Mouse (Mus musculus): ENCODE measurements around the gene Gm128. TPM values are rescaled to one million over a fixed set of nuclear protein-coding genes. Genes with fewer than 3 reads are reported as not detected.

Gm128 gene
- polyA plus RNA-seq, 1 experiment: 0.04 TPM

- H3K79me2 ChIP-seq (ENCODE audit: control insufficient read depth, insufficient read depth): no peaks in the 10 kb centered on the region
- no peak for TF ChIP-seq CEBPB (IDR thresholded peaks at IDR 0.05; ENCODE audit: insufficient read depth, poor library complexity, severe bottlenecking)
- no peak for TF ChIP-seq SRF (IDR thresholded peaks at IDR 0.05; ENCODE audit: control insufficient read depth, insufficient read length, low read depth)
- TF ChIP-seq TCF3 (IDR thresholded peaks at IDR 0.05; ENCODE audit: insufficient read length, low read depth): no peak
- no peak for TF ChIP-seq TCF12 (IDR thresholded peaks at IDR 0.05; ENCODE audit: insufficient read depth, poor library complexity, severe bottlenecking)
- no peak for TF ChIP-seq POLR2A (IDR thresholded peaks at IDR 0.05; ENCODE audit: insufficient read length, low read depth)
- TF ChIP-seq E2F4 (IDR thresholded peaks at IDR 0.05; ENCODE audit: insufficient read depth): no peak
- TF ChIP-seq REST (IDR thresholded peaks at IDR 0.05; ENCODE audit: insufficient read depth, insufficient read length): no peak
- TF ChIP-seq MYOD1 (IDR thresholded peaks at IDR 0.05; ENCODE audit: control insufficient read depth in 1 of 3, insufficient read length in 2 of 3, low read depth in 2 of 3): no peak
- no peak for TF ChIP-seq POLR2AphosphoS2 (IDR thresholded peaks at IDR 0.05; ENCODE audit: insufficient read length, low read depth)
- no peak for TF ChIP-seq USF1 (IDR thresholded peaks at IDR 0.05; ENCODE audit: low read depth)
- no peak for TF ChIP-seq MYOG (IDR thresholded peaks at IDR 0.05; ENCODE audit: control insufficient read depth in 1 of 3, insufficient read depth in 1 of 3, insufficient read length in 2 of 3, low read depth in 2 of 3)
- TF ChIP-seq MAX (IDR thresholded peaks at IDR 0.05; ENCODE audit: low read depth): no peak
- peaks cover 30% of the 10 kb centered on the region for H3K36me3 ChIP-seq (ENCODE audit: control insufficient read depth, insufficient read depth)
- H3K4me3 ChIP-seq: no peak overlapping the region
- no peak overlapping the region for H3K4me2 ChIP-seq (ENCODE audit: low read depth)
- H3ac ChIP-seq (ENCODE audit: control insufficient read depth, insufficient read length): no peak overlapping the region
- no peaks in the 10 kb centered on the region for H3K27me3 ChIP-seq (ENCODE audit: control insufficient read depth, insufficient read depth, insufficient read length)
Observed at GRCm38 (mm10) chr3:95264724-95265123, 23.3 kb upstream of the Gm128 start.

GRCm38 (mm10) chr3:95263089-95263739 is 21.8 kb upstream of the Gm128 start:
- no peak overlapping the region for H3K4me3 ChIP-seq
- no peaks in the 10 kb centered on the region for H3K79me2 ChIP-seq (ENCODE audit: control insufficient read depth, insufficient read depth)
- TF ChIP-seq CEBPB (IDR thresholded peaks at IDR 0.05; ENCODE audit: insufficient read depth, poor library complexity, severe bottlenecking): no peak
- TF ChIP-seq SRF (IDR thresholded peaks at IDR 0.05; ENCODE audit: control insufficient read depth, insufficient read length, low read depth): no peak
- peaks cover 41% of the 10 kb centered on the region for H3K36me3 ChIP-seq (ENCODE audit: control insufficient read depth, insufficient read depth)
- no peak overlapping the region for H3K4me2 ChIP-seq (ENCODE audit: low read depth)
- no peak overlapping the region for H3ac ChIP-seq (ENCODE audit: control insufficient read depth, insufficient read length)
- no peaks in the 10 kb centered on the region for H3K27me3 ChIP-seq (ENCODE audit: control insufficient read depth, insufficient read depth, insufficient read length)

- Histone ChIP-seq H3K4me2 (ENCODE audit: low read depth) (no peak overlapping the region), H3ac (ENCODE audit: control insufficient read depth, insufficient read length) (no peak overlapping the region), H3K27me3 (ENCODE audit: control insufficient read depth, insufficient read depth, insufficient read length) (no peaks in the 10 kb centered on the region), H3K36me3 (ENCODE audit: control insufficient read depth, insufficient read depth) (peaks cover 42% of the 10 kb centered on the region), H3K4me3 (no peak overlapping the region), H3K79me2 (ENCODE audit: control insufficient read depth, insufficient read depth) (no peaks in the 10 kb centered on the region)
- TF ChIP-seq REST (IDR thresholded peaks at IDR 0.05; ENCODE audit: insufficient read depth, insufficient read length): no peak
- no peak for TF ChIP-seq MAX (IDR thresholded peaks at IDR 0.05; ENCODE audit: low read depth)
- no peak for TF ChIP-seq TCF3 (IDR thresholded peaks at IDR 0.05; ENCODE audit: insufficient read length, low read depth)
- no peak for TF ChIP-seq E2F4 (IDR thresholded peaks at IDR 0.05; ENCODE audit: insufficient read depth)
- no peak for TF ChIP-seq TCF12 (IDR thresholded peaks at IDR 0.05; ENCODE audit: insufficient read depth, poor library complexity, severe bottlenecking)
- TF ChIP-seq POLR2AphosphoS2 (IDR thresholded peaks at IDR 0.05; ENCODE audit: insufficient read length, low read depth): no peak
- TF ChIP-seq USF1 (IDR thresholded peaks at IDR 0.05; ENCODE audit: low read depth): no peak
- TF ChIP-seq CEBPB (IDR thresholded peaks at IDR 0.05; ENCODE audit: insufficient read depth, poor library complexity, severe bottlenecking): no peak
- no peak for TF ChIP-seq MYOD1 (IDR thresholded peaks at IDR 0.05; ENCODE audit: control insufficient read depth in 1 of 3, insufficient read length in 2 of 3, low read depth in 2 of 3)
- no peak for TF ChIP-seq POLR2A (IDR thresholded peaks at IDR 0.05; ENCODE audit: insufficient read length, low read depth)
- no peak for TF ChIP-seq MYOG (IDR thresholded peaks at IDR 0.05; ENCODE audit: control insufficient read depth in 1 of 3, insufficient read depth in 1 of 3, insufficient read length in 2 of 3, low read depth in 2 of 3)
- TF ChIP-seq SRF (IDR thresholded peaks at IDR 0.05; ENCODE audit: control insufficient read depth, insufficient read length, low read depth): no peak
Observed at GRCm38 (mm10) chr3:95261975-95262374, 20.6 kb upstream of the Gm128 start.

- no peak for TF ChIP-seq MAX (IDR thresholded peaks at IDR 0.05; ENCODE audit: low read depth)
- no peak for TF ChIP-seq MYOG (IDR thresholded peaks at IDR 0.05; ENCODE audit: control insufficient read depth in 1 of 3, insufficient read depth in 1 of 3, insufficient read length in 2 of 3, low read depth in 2 of 3)
- no peak for TF ChIP-seq MYOD1 (IDR thresholded peaks at IDR 0.05; ENCODE audit: control insufficient read depth in 1 of 3, insufficient read length in 2 of 3, low read depth in 2 of 3)
- TF ChIP-seq POLR2A (IDR thresholded peaks at IDR 0.05; ENCODE audit: insufficient read length, low read depth): no peak
- no peak for TF ChIP-seq E2F4 (IDR thresholded peaks at IDR 0.05; ENCODE audit: insufficient read depth)
- Histone ChIP-seq H3K4me2 (ENCODE audit: low read depth) (no peak overlapping the region), H3K79me2 (ENCODE audit: control insufficient read depth, insufficient read depth) (no peaks in the 10 kb centered on the region), H3ac (ENCODE audit: control insufficient read depth, insufficient read length) (no peak overlapping the region), H3K36me3 (ENCODE audit: control insufficient read depth, insufficient read depth) (peaks cover 41% of the 10 kb centered on the region), H3K27me3 (ENCODE audit: control insufficient read depth, insufficient read depth, insufficient read length) (no peaks in the 10 kb centered on the region), H3K4me3 (no peak overlapping the region)
Observed at GRCm38 (mm10) chr3:95256931-95257330, 15.5 kb upstream of the Gm128 start.

- TF ChIP-seq MYOG (IDR thresholded peaks at IDR 0.05; ENCODE audit: control insufficient read depth in 1 of 3, insufficient read depth in 1 of 3, insufficient read length in 2 of 3, low read depth in 2 of 3) (no peak), TCF3 (IDR thresholded peaks at IDR 0.05; ENCODE audit: insufficient read length, low read depth) (no peak), MAX (IDR thresholded peaks at IDR 0.05; ENCODE audit: low read depth) (no peak), TCF12 (IDR thresholded peaks at IDR 0.05; ENCODE audit: insufficient read depth, poor library complexity, severe bottlenecking) (no peak), MYOD1 (IDR thresholded peaks at IDR 0.05; ENCODE audit: control insufficient read depth in 1 of 3, insufficient read length in 2 of 3, low read depth in 2 of 3) (no peak), E2F4 (IDR thresholded peaks at IDR 0.05; ENCODE audit: insufficient read depth) (no peak), SRF (IDR thresholded peaks at IDR 0.05; ENCODE audit: control insufficient read depth, insufficient read length, low read depth) (no peak), REST (IDR thresholded peaks at IDR 0.05; ENCODE audit: insufficient read depth, insufficient read length) (no peak), POLR2A (IDR thresholded peaks at IDR 0.05; ENCODE audit: insufficient read length, low read depth) (no peak), POLR2AphosphoS2 (IDR thresholded peaks at IDR 0.05; ENCODE audit: insufficient read length, low read depth) (no peak), CEBPB (IDR thresholded peaks at IDR 0.05; ENCODE audit: insufficient read depth, poor library complexity, severe bottlenecking) (no peak), USF1 (IDR thresholded peaks at IDR 0.05; ENCODE audit: low read depth) (no peak)
- peaks cover 17% of the 10 kb centered on the region for H3K36me3 ChIP-seq (ENCODE audit: control insufficient read depth, insufficient read depth)
- no peak within 1 kb of the TSS for H3K4me2 ChIP-seq (ENCODE audit: low read depth)
- no peaks in the 10 kb centered on the region for H3K27me3 ChIP-seq (ENCODE audit: control insufficient read depth, insufficient read depth, insufficient read length)
- no peaks in the 10 kb centered on the region for H3K79me2 ChIP-seq (ENCODE audit: control insufficient read depth, insufficient read depth)
- H3ac ChIP-seq (ENCODE audit: control insufficient read depth, insufficient read length): no peak within 1 kb of the TSS
- no peak within 1 kb of the TSS for H3K4me3 ChIP-seq
Observed at GRCm38 (mm10) chr3:95250783-95251424, 9.5 kb upstream of the Gm128 start, which contains the start of gene Bnipl. TSS of gene Bnipl (minus strand) at chr3:95251193.
